Mouse (Mus musculus) pancreas, adult 10 weeks (tissue): Measurements from ENCODE around the gene Lrp1. TPM values are rescaled to one million over a fixed set of nuclear protein-coding genes. Genes with fewer than 3 reads are reported as not detected.

Experiments used
- polyA plus RNA-seq: library from polyadenylated mRNA; stranded (reverse); fragments of 350-450 nt; fragmentation: Illumina TruSeq; extraction: RNeasy Lipid Tissue Mini Kit (QIAGEN cat#74804); gene quantifications from one replicate; pipeline ENCODE4 v1.2.3, GENCODE M21; 2015; ENCODE audit warnings: low read depth, low replicate concordance; ENCODE audit not compliant: insufficient read depth

Gene Lrp1
- 48.1 TPM for polyA plus RNA-seq

GRCm38 (mm10) chr10:127620406-127621190, at the start of gene Lrp1:
Lrp1 (minus strand) TSS chr10:127621148.

DNA sequence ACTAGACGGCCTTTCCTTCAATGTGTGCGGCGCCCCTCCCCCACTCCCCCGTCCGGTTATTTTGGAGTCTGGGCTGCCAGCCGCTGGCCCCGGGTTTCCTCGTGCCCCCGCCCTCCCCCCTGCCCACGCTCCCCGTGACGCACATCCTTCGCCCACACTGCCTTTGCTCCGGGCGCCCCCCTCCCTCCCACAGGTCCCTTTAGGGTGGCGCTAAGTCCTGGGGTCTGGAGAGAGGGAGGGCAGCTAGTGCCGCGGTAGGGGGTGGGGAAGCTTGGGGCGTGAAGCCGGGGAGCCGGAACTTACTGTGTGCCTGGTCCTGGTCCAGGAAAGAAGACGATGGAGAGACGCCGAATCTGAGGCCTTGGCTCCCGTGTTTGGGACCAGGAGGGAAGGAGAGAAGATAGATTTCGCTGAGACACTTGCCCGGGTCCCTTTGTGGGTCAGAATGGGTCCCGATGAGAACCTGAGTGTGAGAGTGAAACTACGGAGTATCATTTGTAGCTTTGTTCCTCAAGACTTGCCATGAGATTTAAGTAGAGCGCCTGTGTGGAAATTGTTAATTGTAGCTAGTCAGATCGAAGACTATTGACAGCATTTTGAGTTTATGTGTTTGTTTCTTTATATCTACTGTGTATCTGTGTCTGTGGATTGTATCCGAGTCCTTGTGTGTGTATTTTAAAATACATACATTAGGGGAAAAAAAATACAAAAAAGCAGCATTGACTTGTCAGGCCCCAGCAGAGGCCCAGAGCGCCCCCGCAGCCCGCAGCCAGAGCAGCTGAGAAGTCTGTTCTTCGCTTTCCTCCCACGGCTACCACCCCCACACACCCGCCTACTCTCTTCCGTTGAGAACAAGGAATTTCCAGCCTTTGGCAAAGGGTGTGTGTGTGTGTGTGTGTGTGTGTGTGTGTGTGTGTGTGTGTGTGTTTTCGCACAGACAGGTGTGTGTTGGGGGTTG, 47.4 kb upstream of the Lrp1 start, which contains the start of gene Nab2:
Nab2 (minus strand) TSS at position 476 of the 958 bp plus-strand sequence.

DNA sequence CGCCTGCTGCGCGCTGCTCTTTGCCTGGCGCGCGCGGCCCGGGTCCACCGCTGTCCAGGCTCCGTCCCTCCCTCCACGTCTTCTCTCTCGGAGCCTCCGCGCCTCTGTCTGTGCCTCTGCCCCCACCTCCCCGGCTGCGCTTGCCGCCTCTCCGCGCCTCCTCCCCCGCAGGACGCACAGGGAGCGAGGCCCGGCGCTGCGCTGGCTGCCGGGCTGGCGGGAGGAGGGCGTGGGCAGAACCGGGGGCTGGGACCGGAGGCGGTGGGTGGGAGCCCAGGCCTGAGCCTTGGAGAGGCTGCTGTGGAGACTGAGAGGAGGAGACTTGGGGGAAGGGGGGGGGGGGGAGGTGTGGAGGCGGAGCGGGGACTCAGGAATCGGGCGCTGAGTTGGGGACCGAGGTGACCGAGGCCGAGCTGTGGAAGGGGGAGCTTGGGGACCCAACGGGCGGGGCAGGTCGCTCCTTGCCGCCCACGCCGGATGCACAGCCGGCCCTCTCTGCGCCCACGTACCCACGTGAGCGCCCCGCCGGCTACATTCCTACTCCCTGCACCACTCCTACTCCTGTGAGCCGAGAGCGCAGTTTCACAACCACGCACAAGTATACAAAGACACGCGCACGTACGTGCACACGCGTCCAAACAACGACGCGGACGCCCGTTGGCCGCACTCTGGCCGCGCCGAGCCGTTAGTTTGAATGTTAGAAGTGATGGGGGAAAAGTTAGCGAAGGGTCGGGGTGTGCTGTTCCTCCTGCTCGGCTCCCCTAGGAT, 45.7 kb upstream of the Lrp1 start, which contains the start of gene Nemp1:
Nemp1 (plus strand) TSS at position 401 of the 768 bp plus-strand sequence.

DNA sequence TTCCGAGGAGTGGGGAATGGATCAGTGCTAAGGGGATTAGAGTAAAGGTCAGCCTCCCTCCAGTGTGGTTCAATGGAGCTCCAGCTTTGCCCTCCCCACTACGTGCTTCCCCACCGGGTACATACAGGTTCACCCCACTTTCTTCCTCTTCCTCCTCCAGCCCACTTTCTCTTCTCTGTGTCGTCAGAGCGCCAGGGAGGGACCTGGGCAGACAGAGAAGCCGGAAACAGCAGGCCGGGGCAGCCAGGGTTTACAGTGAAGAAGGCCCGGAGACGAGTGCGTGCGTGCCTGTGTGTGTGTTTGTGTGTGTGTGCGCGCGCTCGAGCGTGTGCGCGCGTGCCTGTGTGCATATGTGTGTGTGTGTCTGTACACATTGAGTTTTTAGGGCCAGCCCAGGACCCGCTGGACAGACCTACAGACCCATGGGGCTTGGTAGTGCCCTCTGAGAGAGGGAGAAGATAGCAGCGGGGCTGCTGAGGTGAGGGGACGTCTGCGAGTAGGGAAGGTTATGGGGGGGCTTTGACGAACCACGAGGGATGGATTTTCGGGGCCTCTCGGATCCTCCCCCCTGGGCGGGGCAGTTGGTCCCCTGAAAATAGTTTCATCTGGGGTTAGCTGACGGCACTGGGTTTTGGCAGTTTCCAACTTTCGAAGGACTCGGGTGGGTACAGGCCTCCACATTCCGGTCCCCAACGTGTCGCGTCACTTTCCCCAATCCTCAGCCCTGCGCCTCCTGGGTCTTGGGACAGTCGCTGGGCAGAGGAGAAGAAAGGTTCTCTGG, 22.0 kb upstream of the Lrp1 start, which contains the start of gene Stat6:
Stat6 (plus strand) TSS at position 215 of the 781 bp plus-strand sequence.

DNA sequence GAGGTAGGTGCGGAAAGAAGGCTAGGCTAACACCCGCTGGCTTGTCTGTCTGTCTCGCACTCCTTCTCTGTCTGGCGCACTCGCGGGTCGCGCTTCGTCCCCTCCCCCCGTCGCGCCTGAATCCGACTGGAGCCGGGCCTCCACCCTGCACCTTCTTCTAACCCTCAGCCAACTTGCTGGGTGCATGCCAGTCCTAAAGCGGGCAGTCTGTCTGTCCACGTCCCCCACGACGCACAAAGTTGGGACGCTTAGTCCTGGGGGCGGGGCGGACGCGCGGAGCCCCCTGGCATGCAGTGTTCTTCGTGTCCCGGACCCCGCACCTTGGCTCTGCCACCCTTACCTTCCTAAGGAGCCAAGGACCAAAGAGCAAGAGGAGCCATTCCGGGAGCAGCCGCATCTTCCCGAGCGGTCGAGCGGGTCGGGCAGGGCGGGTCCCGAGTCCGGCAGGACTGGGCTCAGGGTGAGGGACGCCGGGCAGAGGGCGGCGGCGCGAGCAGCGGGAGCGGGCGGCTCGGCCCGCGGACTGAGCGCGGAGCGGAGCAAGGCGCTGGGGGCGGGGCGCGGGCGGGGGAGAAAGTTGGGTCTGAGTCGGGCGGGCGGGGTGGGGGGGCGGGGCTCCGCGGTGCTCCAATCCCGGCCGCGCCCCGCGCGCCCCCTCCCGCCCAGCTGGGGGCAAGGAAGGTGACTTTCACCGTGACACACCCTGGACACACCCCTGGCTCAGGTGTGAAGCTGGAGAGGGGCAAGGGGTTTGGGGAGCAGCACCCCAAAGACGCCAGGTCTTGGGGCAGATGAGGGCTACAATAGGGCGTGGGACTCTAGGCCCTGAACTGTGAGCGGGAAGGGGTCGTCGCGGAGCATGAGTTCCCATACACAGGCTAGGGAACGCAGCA, 86.7 kb downstream of the Lrp1 start, which contains the start of gene Nxph4:
Nxph4 (minus strand) TSS at position 524 of the 893 bp plus-strand sequence.

DNA sequence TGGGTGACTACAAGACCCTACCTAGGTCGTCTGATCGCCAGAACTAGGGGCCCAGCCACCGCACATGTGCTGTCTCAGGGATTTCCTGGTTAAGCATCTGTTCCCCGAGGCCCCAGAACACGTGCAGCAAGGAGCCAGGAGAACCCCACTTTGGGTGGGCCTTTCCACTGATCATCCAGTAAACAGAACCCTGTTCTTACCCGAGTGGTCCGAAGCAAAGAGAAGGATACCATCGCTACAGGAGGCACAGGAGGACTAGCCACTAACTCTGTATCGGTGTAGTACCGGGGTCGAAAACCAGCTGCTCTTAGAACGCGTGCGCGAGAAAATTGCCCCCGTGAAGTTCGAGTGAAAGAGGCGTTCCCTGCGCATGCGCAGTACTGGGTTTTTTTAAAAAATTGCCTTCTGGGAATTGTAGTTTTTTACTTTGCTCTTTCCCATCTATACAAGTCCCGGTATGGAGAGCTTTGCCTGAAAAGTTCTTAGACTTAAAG, 98.8 kb downstream of the Lrp1 start, which contains the start of gene Shmt2:
Shmt2 (minus strand) TSS at position 357 of the 494 bp plus-strand sequence.

GRCm38 (mm10) chr10:127514764-127515163, 106.2 kb downstream of the Lrp1 start, which contains the start of gene Ndufa4l2:
Ndufa4l2 (plus strand) TSS chr10:127514967.

GRCm38 (mm10) chr10:127500894-127501893, 119.8 kb downstream of the Lrp1 start, which contains the start of gene Stac3:
Stac3 (plus strand) TSS chr10:127501686.

Other genes with a start within 250 kb of the Lrp1 start
- 28.0 TPM for gene R3hdm2, start 240.8 kb downstream of the Lrp1 start, polyA plus RNA-seq
- 1.1 TPM for gene Stac3, start 119.5 kb downstream of the Lrp1 start, polyA plus RNA-seq
- 6.8 TPM for gene Ndufa4l2, start 106.2 kb downstream of the Lrp1 start, polyA plus RNA-seq
- gene Shmt2, start 98.7 kb downstream of the Lrp1 start, polyA plus RNA-seq: 42.1 TPM
- gene Nxph4, start 86.6 kb downstream of the Lrp1 start, polyA plus RNA-seq: not detected
- 21.8 TPM for gene Stat6, start 21.8 kb upstream of the Lrp1 start, polyA plus RNA-seq
- 1.2 TPM for gene Nemp1, start 45.8 kb upstream of the Lrp1 start, polyA plus RNA-seq
- 5.6 TPM for gene Nab2, start 47.4 kb upstream of the Lrp1 start, polyA plus RNA-seq
- gene Myo1a, start 84.0 kb upstream of the Lrp1 start, polyA plus RNA-seq: not detected
- not detected for gene Tac2, start 103.3 kb upstream of the Lrp1 start, polyA plus RNA-seq
- 1.8 TPM for gene Zbtb39, start 118.4 kb upstream of the Lrp1 start, polyA plus RNA-seq
- 0.79 TPM for gene Gpr182, start 130.6 kb upstream of the Lrp1 start, polyA plus RNA-seq
- not detected for gene Rdh1, start 138.6 kb upstream of the Lrp1 start, polyA plus RNA-seq
- not detected for gene Rdh16f1, start 138.6 kb upstream of the Lrp1 start, polyA plus RNA-seq
- not detected for gene Rdh9, start 155.2 kb upstream of the Lrp1 start, polyA plus RNA-seq
- gene Rdh16, start 180.0 kb upstream of the Lrp1 start, polyA plus RNA-seq: not detected
- gene Rdh19, start 228.8 kb upstream of the Lrp1 start, polyA plus RNA-seq: not detected
- gene Rdh16f2, start 245.3 kb upstream of the Lrp1 start, polyA plus RNA-seq: not detected